Mouse (Mus musculus) heart, embryonic 11.5 days (tissue): Measurements from ENCODE around the gene Selplg. TPM values are rescaled to one million over a fixed set of nuclear protein-coding genes. Genes with fewer than 3 reads are reported as not detected.

Experiments used
- ATAC-seq: fragments of 200-750 bp; cut with Nextera tagmentation; replicated peaks from 2 replicates; pipeline ENCODE4 v1.8.0; 2017; ENCODE audit warnings: moderate library complexity; ENCODE audit not compliant: insufficient number of reproducible peaks, low FRiP score, low TSS enrichment
- H3K27ac ChIP-seq: fragments of 300-500 bp; sonication (generic); 2 replicates; pipeline ENCODE4 v1.5.1; 2014; ENCODE audit warnings: mild to moderate bottlenecking, low read depth, low read length
- H3K27me3 ChIP-seq: fragments of 300-500 bp; sonication (generic); 2 replicates; pipeline ENCODE4 v1.6.1; 2014; ENCODE audit warnings: mild to moderate bottlenecking, low read length, mixed read lengths; ENCODE audit not compliant: control insufficient read depth, insufficient read depth
- H3K36me3 ChIP-seq: fragments of 300-500 bp; sonication (generic); 2 replicates; pipeline ENCODE4 v1.6.1; 2014; ENCODE audit warnings: mild to moderate bottlenecking, low read length, moderate library complexity, mixed read lengths; ENCODE audit not compliant: control insufficient read depth, insufficient read depth
- H3K4me1 ChIP-seq: fragments of 300-500 bp; sonication (generic); 2 replicates; pipeline ENCODE4 v1.6.1; 2014; ENCODE audit warnings: low read length; ENCODE audit not compliant: control insufficient read depth, insufficient read depth
- H3K4me2 ChIP-seq: fragments of 300-500 bp; sonication (generic); 2 replicates; pipeline ENCODE4 v1.6.1; 2014; ENCODE audit warnings: mild to moderate bottlenecking, moderate library complexity
- H3K4me3 ChIP-seq: fragments of 300-500 bp; sonication (generic); 2 replicates; pipeline ENCODE4 v1.5.1; 2014; ENCODE audit warnings: low read depth, low read length
- H3K9ac ChIP-seq: fragments of 300-500 bp; sonication (generic); 2 replicates; pipeline ENCODE4 v1.6.1; 2014; ENCODE audit warnings: mild to moderate bottlenecking, low read depth, low read length, moderate library complexity
- H3K9me3 ChIP-seq: fragments of 300-500 bp; sonication (generic); replicated peaks from 2 replicates; pipeline ENCODE4 v1.6.1; 2016; ENCODE audit warnings: low read length; ENCODE audit not compliant: control insufficient read depth
- WGBS: fragments of 180-500 bp; shearing (Covaris S2); extraction: QIAGEN DNeasy Blood & Tissue Kit; methylation state at CpG from one replicate; pipeline ENCODE4 v1.1.7; 2014; ENCODE audit not compliant: insufficient replicate concordance; 5-methylcytosine and 5-hydroxymethylcytosine counted together
- polyA plus RNA-seq: library from polyadenylated mRNA; unstranded; fragments of >200 nt; fragmentation: Nextera tagmentation; extraction: Ambion mirVana; gene quantifications from 2 replicates; pipeline ENCODE4 v1.2.1, GENCODE M21; 2014

The Selplg gene
- polyA plus RNA-seq, 1 experiment from 2014 or later, result 1.5 TPM

GRCm38 (mm10) chr5:113828481-113828880 lies 4.0 kb downstream of the Selplg start:
- no peak overlapping the region for H3K4me3 ChIP-seq

GRCm38 (mm10) chr5:113827991-113828411 lies 4.4 kb downstream of the Selplg start:
- no peak overlapping the region for H3K27ac ChIP-seq
- H3K4me3 ChIP-seq, result no peak overlapping the region
- no peaks in the 10 kb centered on the region for H3K9me3 ChIP-seq
- ATAC-seq, result no peak
- H3K36me3 ChIP-seq, result no peaks in the 10 kb centered on the region
- H3K27me3 ChIP-seq, result peaks cover 2% of the 10 kb centered on the region; the same call in 1 of the 2 replicates
- no peak overlapping the region for H3K4me2 ChIP-seq
- WGBS, result 46% methylated on average over 4 of the region's 4 CpGs
- H3K9ac ChIP-seq, result no peak overlapping the region
- H3K4me1 ChIP-seq, result no peaks in the 10 kb centered on the region

More at GRCm38 (mm10) chr5:113828481-113828880, 4.0 kb downstream of the Selplg start:
- no peaks in the 10 kb centered on the region for H3K9me3 ChIP-seq
- no peaks in the 10 kb centered on the region for H3K4me1 ChIP-seq
- 0 out of 2 replicates have a peak, but pooled peaks have one; percentile 9 for ATAC-seq
- no peak overlapping the region for H3K27ac ChIP-seq
- H3K36me3 ChIP-seq, result no peaks in the 10 kb centered on the region
- H3K9ac ChIP-seq, result no peak overlapping the region
- H3K27me3 ChIP-seq, result peaks cover 2% of the 10 kb centered on the region; the same call in 1 of the 2 replicates
- H3K4me2 ChIP-seq, result no peak overlapping the region
- WGBS, result 58% methylated on average over 7 of the region's 7 CpGs

- 74% methylated on average over 4 of the region's 4 CpGs for WGBS
Observed at GRCm38 (mm10) chr5:113826619-113827018, 5.8 kb downstream of the Selplg start.

GRCm38 (mm10) chr5:113825558-113825957 lies 6.9 kb downstream of the Selplg start:
- Histone ChIP-seq H3K4me1 (no peaks in the 10 kb centered on the region), H3K9me3 (no peaks in the 10 kb centered on the region), H3K27ac (no peak overlapping the region), H3K9ac (no peak overlapping the region), H3K27me3 (peaks cover 2% of the 10 kb centered on the region; the same call in 1 of the 2 replicates), H3K36me3 (no peaks in the 10 kb centered on the region), H3K4me2 (no peak overlapping the region), H3K4me3 (no peak overlapping the region)
- no peak for ATAC-seq
- 71% methylated on average over 7 of the region's 7 CpGs for WGBS

More at GRCm38 (mm10) chr5:113826619-113827018, 5.8 kb downstream of the Selplg start:
- Histone ChIP-seq H3K9me3 (no peaks in the 10 kb centered on the region), H3K9ac (no peak overlapping the region), H3K27ac (no peak overlapping the region), H3K27me3 (peaks cover 2% of the 10 kb centered on the region; the same call in 1 of the 2 replicates), H3K4me3 (no peak overlapping the region), H3K36me3 (no peaks in the 10 kb centered on the region), H3K4me2 (no peak overlapping the region), H3K4me1 (no peaks in the 10 kb centered on the region)
- no peak for ATAC-seq

GRCm38 (mm10) chr5:113824228-113824627 lies 8.2 kb downstream of the Selplg start:
- WGBS, result 76% methylated on average over 4 of the region's 4 CpGs
- H3K4me3 ChIP-seq, result no peak overlapping the region
- H3K36me3 ChIP-seq, result no peaks in the 10 kb centered on the region
- H3K4me2 ChIP-seq, result no peak overlapping the region
- ATAC-seq, result no peak
- peaks cover 2% of the 10 kb centered on the region; the same call in 1 of the 2 replicates for H3K27me3 ChIP-seq
- no peak overlapping the region for H3K9ac ChIP-seq
- no peaks in the 10 kb centered on the region for H3K9me3 ChIP-seq
- no peaks in the 10 kb centered on the region for H3K4me1 ChIP-seq
- H3K27ac ChIP-seq, result no peak overlapping the region

GRCm38 (mm10) chr5:113818572-113818971 lies 13.9 kb downstream of the Selplg start:
- H3K4me2 ChIP-seq, result no peak overlapping the region
- no peaks in the 10 kb centered on the region; the same call in 1 of the 2 replicates for H3K27me3 ChIP-seq
- 64% methylated on average over 14 of the region's 14 CpGs for WGBS
- no peak overlapping the region for H3K4me3 ChIP-seq
- ATAC-seq, result no peak
- no peaks in the 10 kb centered on the region for H3K4me1 ChIP-seq
- no peak overlapping the region for H3K9ac ChIP-seq
- no peaks in the 10 kb centered on the region for H3K9me3 ChIP-seq
- no peaks in the 10 kb centered on the region for H3K36me3 ChIP-seq
- no peak overlapping the region for H3K27ac ChIP-seq

- no peak overlapping the region for H3K27ac ChIP-seq
- peak overlapping the region; percentile 29; the same call in 1 of the 2 replicates for H3K4me2 ChIP-seq
- peaks cover 3% of the 10 kb centered on the region; the same call in 1 of the 2 replicates for H3K27me3 ChIP-seq
- WGBS, result 15% methylated on average over 15 of the region's 15 CpGs
- no peaks in the 10 kb centered on the region for H3K36me3 ChIP-seq
- H3K9ac ChIP-seq, result 0 out of 2 replicates have a peak overlapping the region, but pooled peaks have one; percentile 16
- no peaks in the 10 kb centered on the region for H3K4me1 ChIP-seq
- no peak for ATAC-seq
- H3K9me3 ChIP-seq, result no peaks in the 10 kb centered on the region
- no peak overlapping the region for H3K4me3 ChIP-seq
Observed at GRCm38 (mm10) chr5:113815638-113816152, 16.7 kb downstream of the Selplg start.

- no peaks in the 10 kb centered on the region for H3K36me3 ChIP-seq
- H3K27ac ChIP-seq, result no peak overlapping the region
- WGBS, result 48% methylated on average over 11 of the region's 11 CpGs
- no peak overlapping the region for H3K4me3 ChIP-seq
- ATAC-seq, result 0 out of 2 replicates have a peak, but pooled peaks have one; percentile 14
- no peak overlapping the region for H3K9ac ChIP-seq
- H3K4me2 ChIP-seq, result no peak overlapping the region
- H3K9me3 ChIP-seq, result no peaks in the 10 kb centered on the region
- H3K27me3 ChIP-seq, result peaks cover 3% of the 10 kb centered on the region; the same call in 1 of the 2 replicates
- H3K4me1 ChIP-seq, result no peaks in the 10 kb centered on the region
Observed at GRCm38 (mm10) chr5:113815041-113815389, 17.4 kb downstream of the Selplg start.
